Mouse (Mus musculus): ENCODE measurements around the gene Trip11.

DNA sequence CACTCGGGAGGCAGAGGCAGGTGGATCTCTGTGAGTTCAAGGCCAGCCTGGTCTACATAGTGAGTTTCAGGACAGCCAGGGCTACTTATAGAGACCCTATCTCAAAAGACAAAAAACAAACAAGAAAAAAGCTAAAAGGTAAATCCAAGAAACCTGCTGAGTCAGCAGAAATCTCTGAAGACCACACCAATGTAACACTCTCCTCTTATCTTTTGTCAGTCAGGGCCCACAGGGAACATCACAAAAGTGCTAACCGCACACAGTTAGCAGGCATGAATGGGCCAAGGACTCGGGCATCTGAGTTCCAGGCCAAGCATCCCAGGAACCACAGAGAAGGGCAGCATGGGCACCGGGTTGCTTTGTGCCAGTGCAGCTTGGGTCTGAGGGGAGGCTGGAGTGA, 120.4 kb downstream of the Trip11 start:
- TF ChIP-seq FLI1 (IDR thresholded peaks at IDR 0.05; ENCODE audit: low read length), result no peak
- no peak for TF ChIP-seq GATA1 (IDR thresholded peaks at IDR 0.05; ENCODE audit: borderline replicate concordance, low read length)

Measured in megakaryocyte, embryonic 14.5 days (primary cell).